Mouse (Mus musculus) ES-E14 (cell line): ENCODE measurements at regions not wholly inside any gene's neighbourhood (a gene's known extent, or its start where the extent isn't known, plus 50 kb on each side); places are given as distances from the start of the nearest gene placed in this dataset.

Source experiments
- DNase-seq: peaks from one replicate; pipeline ENCODE4 v3.0.0-alpha.2; 2013; ENCODE audit warnings: low read depth, low spot score
- H3K27ac ChIP-seq: 2 replicates; pipeline ENCODE4 v1.5.1; 2012; ENCODE audit warnings: low read depth, mild to moderate bottlenecking, low read length, moderate library complexity, mixed read lengths; ENCODE audit not compliant: poor library complexity, insufficient read depth, severe bottlenecking
- H3K36me3 ChIP-seq: 2 replicates; pipeline ENCODE4 v1.6.1; 2012; ENCODE audit warnings: mild to moderate bottlenecking, low read length, moderate library complexity, mixed read lengths; ENCODE audit not compliant: control insufficient read depth, poor library complexity, insufficient read depth, severe bottlenecking
- H3K4me1 ChIP-seq, 2 experiments: fragments of 150-350 bp in 1 of 2; sonication (generic) in 1 of 2; 2 replicates each; pipeline ENCODE4 v1.6.1; 2012; ENCODE audit warnings: low read length in 2 of 2, mild to moderate bottlenecking in 1 of 2, mixed read lengths in 1 of 2; ENCODE audit not compliant: control insufficient read depth in 2 of 2, insufficient read depth in 2 of 2, poor library complexity in 1 of 2
- H3K4me3 ChIP-seq, 2 experiments: fragments of 150-350 bp in 1 of 2; sonication (generic) in 1 of 2; 2 replicates each; pipeline ENCODE4 v1.5.1; 2012; ENCODE audit warnings: low read length in 2 of 2, low read depth in 1 of 2, mild to moderate bottlenecking in 1 of 2, mixed read lengths in 1 of 2; ENCODE audit not compliant: insufficient read depth in 1 of 2, poor library complexity in 1 of 2, severe bottlenecking in 1 of 2
- H3K9ac ChIP-seq: 2 replicates; pipeline ENCODE4 v1.6.1; 2012; ENCODE audit warnings: low read depth, mild to moderate bottlenecking, low read length, mixed read lengths; ENCODE audit not compliant: poor library complexity, insufficient read depth, severe bottlenecking
- H3K9me3 ChIP-seq: fragments of 150-350 bp; sonication (generic); 2 replicates; pipeline ENCODE4 v1.6.1; 2012; ENCODE audit warnings: low read depth, mild to moderate bottlenecking, low read length; ENCODE audit not compliant: control insufficient read depth, insufficient read depth
- CHD2 ChIP-seq: IDR thresholded peaks from 2 replicates; pipeline ENCODE4 v1.6.1; 2014; ENCODE audit warnings: mild to moderate bottlenecking, low read depth, low read length, inconsistent platforms
- HCFC1 ChIP-seq: IDR thresholded peaks from 2 replicates; pipeline ENCODE4 v1.6.1; 2012; ENCODE audit warnings: low read length, inconsistent platforms, borderline replicate concordance; ENCODE audit not compliant: insufficient read depth
- MAFK ChIP-seq: IDR thresholded peaks from 2 replicates; pipeline ENCODE4 v1.6.1; 2014; ENCODE audit warnings: mild to moderate bottlenecking, low read depth, low read length, inconsistent platforms; ENCODE audit not compliant: insufficient read depth
- ZC3H11A ChIP-seq: IDR thresholded peaks from 2 replicates; pipeline ENCODE4 v1.6.1; 2012; ENCODE audit warnings: low read depth, mild to moderate bottlenecking, inconsistent platforms, low read length, borderline replicate concordance
- ZNF384 ChIP-seq: IDR thresholded peaks from 2 replicates; pipeline ENCODE4 v1.6.1; 2012; ENCODE audit warnings: low read depth, low read length, inconsistent platforms
- in situ Hi-C, 2 experiments: fragments of 600-800 bp; cut with MboI; formaldehyde crosslinking; loops; one replicate each; pipeline ENCODE4 v1.15.1; 2025; ENCODE audit warnings: low sequenced_read_pairs in 2 of 2, inconsistent platforms in 1 of 2; ENCODE audit not compliant: unreplicated experiment in 2 of 2

DNA sequence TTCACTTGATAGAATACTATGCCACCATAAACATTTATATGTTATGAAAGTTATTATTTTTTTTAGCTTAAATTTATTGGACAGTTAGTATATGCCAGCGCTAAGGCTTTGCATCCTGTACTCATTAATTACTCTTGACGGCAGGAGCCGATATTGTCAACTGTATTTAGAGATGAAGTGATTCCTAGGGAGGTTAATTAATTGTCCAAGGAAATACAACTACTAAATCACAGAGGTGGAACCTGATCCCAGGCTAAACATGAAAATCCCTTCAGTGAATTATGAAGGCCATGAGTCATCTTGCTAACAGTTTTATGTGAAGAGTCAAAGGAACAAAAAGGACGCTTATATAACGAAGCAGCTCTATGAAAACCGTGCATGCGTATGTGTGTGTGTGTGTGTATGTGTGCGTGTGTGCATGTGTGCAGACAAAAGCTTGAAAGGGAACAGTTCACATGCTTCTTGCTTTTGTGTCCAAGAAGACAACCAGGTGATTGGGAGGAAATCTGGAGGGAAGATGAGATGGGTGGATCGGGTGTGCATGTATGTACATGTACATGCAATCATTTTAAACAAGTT, 66.5 kb upstream of the Pja2 start:
- Histone ChIP-seq H3K4me3 (no peak overlapping the region), H3K9me3 (no peaks in the 10 kb centered on the region), H3K36me3 (no peaks in the 10 kb centered on the region), H3K27ac (no peak overlapping the region), H3K9ac (no peak overlapping the region), H3K4me1 (no peaks in the 10 kb centered on the region)
- TF ChIP-seq HCFC1 (no peak), ZNF384 (no peak), ZC3H11A (no peak), MAFK (no peak), CHD2 (no peak)
- no peak for DNase-seq
- in situ Hi-C loops, result no loop called here

DNA sequence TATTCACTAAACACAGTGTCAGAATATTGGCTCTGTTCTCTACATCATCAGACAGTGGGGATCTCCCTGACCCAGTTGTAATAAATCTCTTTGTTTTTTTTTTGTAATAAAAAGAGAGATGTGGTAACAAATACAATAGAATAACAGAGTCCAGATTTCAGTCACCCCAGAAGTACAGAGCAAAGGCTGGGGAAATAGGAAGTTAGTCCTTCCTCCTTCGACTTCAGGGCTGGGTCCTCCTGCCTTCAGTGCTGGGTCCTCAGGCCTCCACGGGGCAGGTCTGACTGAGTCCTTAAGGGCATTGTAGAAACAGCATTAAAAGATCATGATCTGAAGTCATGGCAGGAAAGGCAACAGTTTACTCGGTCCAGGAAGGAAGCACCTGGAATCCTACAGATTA, 67.0 kb upstream of the Pja2 start:
- no peak for TF ChIP-seq HCFC1
- no peak for TF ChIP-seq MAFK
- no peak for TF ChIP-seq ZC3H11A
- no peak for TF ChIP-seq CHD2
- no peak for TF ChIP-seq ZNF384
- Histone ChIP-seq H3K4me1 (no peaks in the 10 kb centered on the region), H3K9me3 (no peaks in the 10 kb centered on the region), H3K4me3 (no peak overlapping the region), H3K9ac (no peak overlapping the region), H3K36me3 (no peaks in the 10 kb centered on the region), H3K27ac (no peak overlapping the region)
- DNase-seq, result no peak
- in situ Hi-C loops, result no loop called here

DNA sequence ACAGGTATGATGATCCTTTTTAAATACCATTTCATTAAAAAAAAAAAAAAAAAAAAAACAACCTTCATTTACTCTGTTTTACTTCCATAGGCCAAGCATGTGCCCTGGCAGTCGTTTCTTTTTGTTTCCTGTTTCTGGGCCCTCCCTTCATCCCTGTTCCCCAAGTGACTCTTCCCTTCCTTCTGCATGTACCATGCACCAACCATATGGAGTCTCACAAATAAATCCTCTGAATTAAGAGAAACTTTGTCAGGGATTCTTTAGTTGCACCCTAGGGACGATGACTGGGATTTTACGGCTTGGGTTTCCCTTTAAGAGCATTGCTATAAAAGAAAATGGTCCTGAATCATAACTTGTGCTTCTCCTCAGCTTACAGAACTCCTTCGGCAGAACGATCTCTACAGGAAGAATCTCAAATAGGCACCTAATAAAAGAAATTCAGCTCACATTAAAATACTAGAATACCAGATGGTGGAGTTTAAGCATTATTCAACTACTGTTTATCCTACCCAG, 75.1 kb upstream of the Pja2 start:
- no peak for DNase-seq
- TF ChIP-seq ZNF384, result no peak
- TF ChIP-seq MAFK, result no peak
- TF ChIP-seq HCFC1, result no peak
- TF ChIP-seq CHD2, result no peak
- TF ChIP-seq ZC3H11A, result no peak
- Histone ChIP-seq H3K4me3 (no peak overlapping the region), H3K9me3 (no peaks in the 10 kb centered on the region), H3K9ac (no peak overlapping the region), H3K4me1 (no peaks in the 10 kb centered on the region), H3K36me3 (no peaks in the 10 kb centered on the region), H3K27ac (no peak overlapping the region)
- in situ Hi-C loops, result no loop called here

DNA sequence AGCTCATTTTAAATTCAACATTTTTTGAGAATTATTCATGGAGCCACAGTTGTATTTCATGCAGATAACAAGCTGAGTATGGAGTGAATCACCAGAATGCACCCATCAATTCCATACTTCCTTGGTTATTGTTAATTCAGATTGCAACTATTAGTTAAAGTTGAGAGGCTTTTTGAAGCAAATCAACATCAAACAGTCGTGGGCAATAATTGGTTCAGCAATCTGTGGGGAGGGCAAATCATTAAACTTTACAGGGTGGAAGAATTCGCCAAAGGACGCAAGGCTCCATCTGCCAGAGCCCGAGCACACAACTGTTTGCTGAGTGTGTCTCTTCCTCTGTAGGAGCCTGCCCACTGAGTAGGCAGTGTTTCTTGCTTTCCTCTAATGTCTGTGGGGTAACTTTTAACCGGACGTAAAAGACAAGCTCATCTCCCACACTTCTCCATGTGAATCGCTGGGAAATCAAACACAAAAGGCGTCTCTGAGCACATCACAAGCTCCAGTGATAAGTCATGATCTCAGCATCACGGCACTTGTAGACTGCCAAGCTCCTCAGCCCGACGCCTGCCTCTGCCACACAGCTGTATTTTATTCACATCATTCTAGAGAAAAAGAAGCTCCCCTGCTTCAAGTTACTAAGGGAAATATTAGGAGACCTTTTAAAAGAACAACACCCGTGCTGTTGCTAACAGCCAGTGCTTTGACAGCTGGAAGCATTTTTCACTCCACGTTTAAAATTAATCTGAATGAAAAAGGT, 75.7 kb upstream of the Pja2 start:
- Histone ChIP-seq H3K36me3 (no peaks in the 10 kb centered on the region), H3K4me3 (no peak overlapping the region), H3K4me1 (no peaks in the 10 kb centered on the region), H3K9me3 (no peaks in the 10 kb centered on the region), H3K27ac (no peak overlapping the region), H3K9ac (no peak overlapping the region)
- no peak for TF ChIP-seq ZNF384
- no peak for TF ChIP-seq MAFK
- in situ Hi-C loops, result no loop called here
- DNase-seq, result no peak

DNA sequence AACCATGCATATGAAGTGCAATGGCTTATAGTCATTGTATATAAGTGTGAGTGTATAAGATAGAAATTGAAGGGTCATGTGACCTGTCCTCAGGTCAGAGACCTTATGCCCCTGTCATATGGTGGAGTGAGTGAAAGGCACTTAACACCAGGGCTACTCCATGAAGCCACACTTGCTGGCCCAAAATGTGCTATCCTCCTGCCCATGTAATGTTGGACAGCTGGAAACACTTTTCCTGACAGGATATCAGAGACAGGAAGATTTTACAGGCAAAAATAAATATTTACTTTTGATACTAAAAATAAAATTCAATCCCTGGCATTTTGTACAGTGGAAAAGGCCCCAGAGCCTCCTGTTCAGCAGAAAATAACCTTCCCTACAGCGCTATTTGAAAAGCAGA, 94.1 kb upstream of the Pja2 start:
- Histone ChIP-seq H3K4me1 (no peaks in the 10 kb centered on the region), H3K27ac (no peak overlapping the region), H3K9me3 (no peaks in the 10 kb centered on the region), H3K9ac (no peak overlapping the region), H3K36me3 (no peaks in the 10 kb centered on the region), H3K4me3 (no peak overlapping the region)
- in situ Hi-C loops, result no loop called here
- no peak for DNase-seq
- no peak for TF ChIP-seq HCFC1
